Mouse (Mus musculus) cerebellum, adult 2 months (tissue): ENCODE data around the gene Tgds.

Experiments used
- CTCF ChIP-seq: fragments of 200-500 bp; IDR thresholded peaks from 2 replicates; pipeline ENCODE4 v1.5.1; 2011; ENCODE audit warnings: low read depth, mild to moderate bottlenecking, control low read depth, low read length, moderate library complexity, borderline replicate concordance; ENCODE audit not compliant: insufficient read depth
- POLR2A ChIP-seq: fragments of 200-500 bp; IDR thresholded peaks from 2 replicates; pipeline ENCODE4 v1.6.1; 2011; ENCODE audit warnings: low read length, control low read depth, borderline replicate concordance; ENCODE audit not compliant: insufficient read depth

GRCm38 (mm10) chr14:118180117-118180557, 47.6 kb upstream of the Tgds start:
- TF ChIP-seq CTCF (no peak), POLR2A (no peak)
